Mouse (Mus musculus): ENCODE measurements around the gene Cuedc2. TPM values are rescaled to one million over a fixed set of nuclear protein-coding genes. Genes with fewer than 3 reads are reported as not detected.

The Cuedc2 gene
- total RNA-seq, 4 experiments from 2014 or later, result 158 to 175 (median 166) TPM

- no peak for DNase-seq (ENCODE audit: low spot score in 2 of 2)
Observed at GRCm38 (mm10) chr19:46322144-46322995, 16.1 kb downstream of the Cuedc2 start.

- DNase-seq (ENCODE audit: low spot score in 2 of 2), result peak in 1 of 2 experiments; percentile 54
Observed at GRCm38 (mm10) chr19:46321101-46321943, 17.2 kb downstream of the Cuedc2 start.

- DNase-seq (ENCODE audit: low spot score in 2 of 2), result peak in 1 of 2 experiments; percentile 16
Observed at GRCm38 (mm10) chr19:46320076-46320785, 18.3 kb downstream of the Cuedc2 start.

GRCm38 (mm10) chr19:46318586-46319378 is 19.7 kb downstream of the Cuedc2 start:
- peak; percentile 91 for DNase-seq (ENCODE audit: low spot score in 2 of 2)

- DNase-seq (ENCODE audit: low spot score in 2 of 2), result peak; percentile 50 to 52
Observed at GRCm38 (mm10) chr19:46318031-46318471, 20.5 kb downstream of the Cuedc2 start.

GRCm38 (mm10) chr19:46317546-46317885 is 21.0 kb downstream of the Cuedc2 start:
- DNase-seq (ENCODE audit: low spot score in 2 of 2), result peak in 1 of 2 experiments; percentile 15

- peak; percentile 84 to 85 for DNase-seq (ENCODE audit: low spot score in 2 of 2)
Observed at GRCm38 (mm10) chr19:46316846-46317545, 21.5 kb downstream of the Cuedc2 start.

GRCm38 (mm10) chr19:46315752-46316610 is 22.5 kb downstream of the Cuedc2 start:
- peak; percentile 18 to 32 for DNase-seq (ENCODE audit: low spot score in 2 of 2)

GRCm38 (mm10) chr19:46314872-46315742 is 23.4 kb downstream of the Cuedc2 start:
- no peak for DNase-seq (ENCODE audit: low spot score in 2 of 2)

GRCm38 (mm10) chr19:46314151-46314601 is 24.3 kb downstream of the Cuedc2 start:
- DNase-seq (ENCODE audit: low spot score in 2 of 2), result no peak

- DNase-seq (ENCODE audit: low spot score in 2 of 2), result no peak
Observed at GRCm38 (mm10) chr19:46313591-46313990, 24.9 kb downstream of the Cuedc2 start.

GRCm38 (mm10) chr19:46313116-46313515 is 25.4 kb downstream of the Cuedc2 start:
- DNase-seq (ENCODE audit: low spot score in 2 of 2), result no peak

GRCm38 (mm10) chr19:46312566-46312965 is 25.9 kb downstream of the Cuedc2 start:
- DNase-seq (ENCODE audit: low spot score in 2 of 2), result no peak

- DNase-seq (ENCODE audit: low spot score in 2 of 2), result no peak
Observed at GRCm38 (mm10) chr19:46311341-46311740, 27.2 kb downstream of the Cuedc2 start.

GRCm38 (mm10) chr19:46310312-46310865 is 28.1 kb downstream of the Cuedc2 start:
- DNase-seq (ENCODE audit: low spot score in 2 of 2), result no peak

GRCm38 (mm10) chr19:46309651-46310305 is 28.7 kb downstream of the Cuedc2 start:
- peak in 1 of 2 experiments; percentile 5 for DNase-seq (ENCODE audit: low spot score in 2 of 2)
